Mouse (Mus musculus): Measurements from ENCODE around the gene Ptbp3. TPM values are rescaled to one million over a fixed set of nuclear protein-coding genes. Genes with fewer than 3 reads are reported as not detected.

The Ptbp3 gene
- total RNA-seq, 1 experiment = 46.1 TPM

- TF ChIP-seq CHD2 (IDR thresholded peaks at IDR 0.05; ENCODE audit: low read depth, low read length) = no peak
- no peak for TF ChIP-seq MAFK (IDR thresholded peaks at IDR 0.05; ENCODE audit: insufficient read depth, low read depth, low read length)
- no peak for TF ChIP-seq ZNF384 (IDR thresholded peaks at IDR 0.05; ENCODE audit: low read depth, low read length)
- H3K36me3 ChIP-seq (ENCODE audit: control insufficient read depth, insufficient read depth, low read length, poor library complexity, severe bottlenecking) = no peaks in the 10 kb centered on the region
- H3K4me3 ChIP-seq (ENCODE audit: insufficient read depth in 1 of 2, low read depth in 1 of 2, low read length in 2 of 2, poor library complexity in 1 of 2, severe bottlenecking in 1 of 2) = no peak overlapping the region
- no peaks in the 10 kb centered on the region for H3K9me3 ChIP-seq (ENCODE audit: control insufficient read depth, insufficient read depth, low read depth, low read length)
- H3K27ac ChIP-seq (ENCODE audit: insufficient read depth, low read depth, low read length, poor library complexity, severe bottlenecking) = no peak overlapping the region
- H3K9ac ChIP-seq (ENCODE audit: insufficient read depth, low read depth, low read length, poor library complexity, severe bottlenecking) = no peak overlapping the region
- in situ Hi-C loops (cut with MboI; ENCODE audit: low sequenced_read_pairs in 2 of 2, unreplicated experiment in 2 of 2) = no loop called here
- no peak for DNase-seq (ENCODE audit: low read depth, low spot score)
- peaks cover 0 to 6% of the 10 kb centered on the region in 2 experiments; a peak in 1 of 4 replicates for H3K4me1 ChIP-seq (ENCODE audit: control insufficient read depth in 2 of 2, insufficient read depth in 2 of 2, low read length in 2 of 2, poor library complexity in 1 of 2)
These were observed 6.2 kb downstream of the Ptbp3 start for GRCm38 (mm10) chr4:59543006-59543405.

GRCm38 (mm10) chr4:59536281-59536680 lies 12.9 kb downstream of the Ptbp3 start:
- DNase-seq (ENCODE audit: low read depth, low spot score) = no peak
- Histone ChIP-seq H3K27ac (ENCODE audit: insufficient read depth, low read depth, low read length, poor library complexity, severe bottlenecking) (no peak overlapping the region), H3K36me3 (ENCODE audit: control insufficient read depth, insufficient read depth, low read length, poor library complexity, severe bottlenecking) (no peaks in the 10 kb centered on the region), H3K4me1 (ENCODE audit: control insufficient read depth in 2 of 2, insufficient read depth in 2 of 2, low read length in 2 of 2, poor library complexity in 1 of 2) (no peaks in the 10 kb centered on the region; a peak in 1 of 4 replicates), H3K4me3 (ENCODE audit: insufficient read depth in 1 of 2, low read depth in 1 of 2, low read length in 2 of 2, poor library complexity in 1 of 2, severe bottlenecking in 1 of 2) (no peak overlapping the region), H3K9ac (ENCODE audit: insufficient read depth, low read depth, low read length, poor library complexity, severe bottlenecking) (no peak overlapping the region), H3K9me3 (ENCODE audit: control insufficient read depth, insufficient read depth, low read depth, low read length) (no peaks in the 10 kb centered on the region)
- TF ChIP-seq MAFK (IDR thresholded peaks at IDR 0.05; ENCODE audit: insufficient read depth, low read depth, low read length) (no peak), ZNF384 (IDR thresholded peaks at IDR 0.05; ENCODE audit: low read depth, low read length) (no peak), ZC3H11A (IDR thresholded peaks at IDR 0.05; ENCODE audit: borderline replicate concordance, low read depth, low read length) (no peak), HCFC1 (IDR thresholded peaks at IDR 0.05; ENCODE audit: borderline replicate concordance, insufficient read depth, low read length) (no peak), CHD2 (IDR thresholded peaks at IDR 0.05; ENCODE audit: low read depth, low read length) (no peak)
- in situ Hi-C loops (cut with MboI; ENCODE audit: low sequenced_read_pairs in 2 of 2, unreplicated experiment in 2 of 2) = no loop called here

- Histone ChIP-seq H3K36me3 (ENCODE audit: control insufficient read depth, insufficient read depth, low read length, poor library complexity, severe bottlenecking) (no peaks in the 10 kb centered on the region), H3K9ac (ENCODE audit: insufficient read depth, low read depth, low read length, poor library complexity, severe bottlenecking) (no peak overlapping the region), H3K9me3 (ENCODE audit: control insufficient read depth, insufficient read depth, low read depth, low read length) (no peaks in the 10 kb centered on the region), H3K27ac (ENCODE audit: insufficient read depth, low read depth, low read length, poor library complexity, severe bottlenecking) (no peak overlapping the region), H3K4me1 (ENCODE audit: control insufficient read depth in 2 of 2, insufficient read depth in 2 of 2, low read length in 2 of 2, poor library complexity in 1 of 2) (no peaks in the 10 kb centered on the region; a peak in 1 of 4 replicates), H3K4me3 (ENCODE audit: insufficient read depth in 1 of 2, low read depth in 1 of 2, low read length in 2 of 2, poor library complexity in 1 of 2, severe bottlenecking in 1 of 2) (no peak overlapping the region)
- TF ChIP-seq MAFK (IDR thresholded peaks at IDR 0.05; ENCODE audit: insufficient read depth, low read depth, low read length) = no peak
- no peak for TF ChIP-seq ZC3H11A (IDR thresholded peaks at IDR 0.05; ENCODE audit: borderline replicate concordance, low read depth, low read length)
- no peak for TF ChIP-seq ZNF384 (IDR thresholded peaks at IDR 0.05; ENCODE audit: low read depth, low read length)
- TF ChIP-seq HCFC1 (IDR thresholded peaks at IDR 0.05; ENCODE audit: borderline replicate concordance, insufficient read depth, low read length) = no peak
- no peak for TF ChIP-seq CHD2 (IDR thresholded peaks at IDR 0.05; ENCODE audit: low read depth, low read length)
- no peak for DNase-seq (ENCODE audit: low read depth, low spot score)
- in situ Hi-C loops (cut with MboI; ENCODE audit: low sequenced_read_pairs in 2 of 2, unreplicated experiment in 2 of 2) = no loop called here
These were observed 13.5 kb downstream of the Ptbp3 start for GRCm38 (mm10) chr4:59535624-59536023.

DNA sequence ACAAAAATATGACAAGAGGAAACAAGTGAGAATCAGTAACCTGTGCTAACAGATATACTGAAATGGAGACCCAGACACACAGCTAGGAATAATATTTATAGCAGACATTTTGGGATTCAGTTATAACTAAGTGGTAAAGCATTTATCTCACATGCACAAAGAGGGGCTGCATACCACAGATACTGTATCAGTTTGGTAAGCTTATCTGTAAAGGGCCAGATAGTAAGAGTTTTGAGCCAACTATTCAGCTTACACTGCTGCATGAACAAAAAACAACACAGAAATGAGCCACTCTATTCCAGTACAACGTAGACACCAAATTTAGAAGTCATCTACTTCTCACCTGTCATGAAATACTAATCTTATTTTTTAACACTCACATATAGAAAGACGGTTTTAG lies 15.9 kb downstream of the Ptbp3 start:
- Histone ChIP-seq H3K4me3 (ENCODE audit: insufficient read depth in 1 of 2, low read depth in 1 of 2, low read length in 2 of 2, poor library complexity in 1 of 2, severe bottlenecking in 1 of 2) (no peak overlapping the region), H3K36me3 (ENCODE audit: control insufficient read depth, insufficient read depth, low read length, poor library complexity, severe bottlenecking) (no peaks in the 10 kb centered on the region), H3K9ac (ENCODE audit: insufficient read depth, low read depth, low read length, poor library complexity, severe bottlenecking) (no peak overlapping the region), H3K27ac (ENCODE audit: insufficient read depth, low read depth, low read length, poor library complexity, severe bottlenecking) (no peak overlapping the region), H3K4me1 (ENCODE audit: control insufficient read depth in 2 of 2, insufficient read depth in 2 of 2, low read length in 2 of 2, poor library complexity in 1 of 2) (no peaks in the 10 kb centered on the region; a peak in 1 of 4 replicates), H3K9me3 (ENCODE audit: control insufficient read depth, insufficient read depth, low read depth, low read length) (no peaks in the 10 kb centered on the region)
- DNase-seq (ENCODE audit: low read depth, low spot score) = no peak
- no peak for TF ChIP-seq MAFK (IDR thresholded peaks at IDR 0.05; ENCODE audit: insufficient read depth, low read depth, low read length)
- TF ChIP-seq ZNF384 (IDR thresholded peaks at IDR 0.05; ENCODE audit: low read depth, low read length) = no peak
- TF ChIP-seq ZC3H11A (IDR thresholded peaks at IDR 0.05; ENCODE audit: borderline replicate concordance, low read depth, low read length) = no peak
- TF ChIP-seq HCFC1 (IDR thresholded peaks at IDR 0.05; ENCODE audit: borderline replicate concordance, insufficient read depth, low read length) = no peak
- no peak for TF ChIP-seq CHD2 (IDR thresholded peaks at IDR 0.05; ENCODE audit: low read depth, low read length)
- in situ Hi-C loops (cut with MboI; ENCODE audit: low sequenced_read_pairs in 2 of 2, unreplicated experiment in 2 of 2) = no loop called here

GRCm38 (mm10) chr4:59531172-59531571 lies 18.0 kb downstream of the Ptbp3 start:
- no peak for DNase-seq (ENCODE audit: low read depth, low spot score)
- no peak overlapping the region for H3K9ac ChIP-seq (ENCODE audit: insufficient read depth, low read depth, low read length, poor library complexity, severe bottlenecking)
- no peak overlapping the region for H3K27ac ChIP-seq (ENCODE audit: insufficient read depth, low read depth, low read length, poor library complexity, severe bottlenecking)
- H3K9me3 ChIP-seq (ENCODE audit: control insufficient read depth, insufficient read depth, low read depth, low read length) = no peaks in the 10 kb centered on the region
- in situ Hi-C loops (cut with MboI; ENCODE audit: low sequenced_read_pairs in 2 of 2, unreplicated experiment in 2 of 2) = no loop called here
- H3K36me3 ChIP-seq (ENCODE audit: control insufficient read depth, insufficient read depth, low read length, poor library complexity, severe bottlenecking) = no peaks in the 10 kb centered on the region
- no peak for TF ChIP-seq MAFK (IDR thresholded peaks at IDR 0.05; ENCODE audit: insufficient read depth, low read depth, low read length)
- TF ChIP-seq ZC3H11A (IDR thresholded peaks at IDR 0.05; ENCODE audit: borderline replicate concordance, low read depth, low read length) = no peak
- no peak for TF ChIP-seq CHD2 (IDR thresholded peaks at IDR 0.05; ENCODE audit: low read depth, low read length)
- H3K4me1 ChIP-seq (ENCODE audit: control insufficient read depth in 2 of 2, insufficient read depth in 2 of 2, low read length in 2 of 2, poor library complexity in 1 of 2) = peaks cover 0 to 2% of the 10 kb centered on the region in 2 experiments; a peak in 1 of 4 replicates
- no peak overlapping the region for H3K4me3 ChIP-seq (ENCODE audit: insufficient read depth in 1 of 2, low read depth in 1 of 2, low read length in 2 of 2, poor library complexity in 1 of 2, severe bottlenecking in 1 of 2)
